Mouse (Mus musculus) activated CD4-positive, CD25-positive, alpha-beta regulatory T cell, adult 4 months (primary cell): Measurements from ENCODE around the gene Dnajb11. TPM values are rescaled to one million over a fixed set of nuclear protein-coding genes. Genes with fewer than 3 reads are reported as not detected.
A peak's percentile ranks its signal among the peaks of the same experiment; 100 is the strongest.

ENCODE experiments used
- ATAC-seq: one replicate; pipeline ENCODE4 v1.8.0; 2017
- polyA plus RNA-seq, 2 experiments: library from polyadenylated mRNA; unstranded; fragments of 100-300 nt; shearing (Covaris generic); gene quantifications; one replicate each; pipeline ENCODE4 v1.2.1; 2017

The Dnajb11 gene
- polyA plus RNA-seq, 2 experiments from 2014 or later: 52.9 to 66.2 TPM

GRCm38 (mm10) chr16:22883441-22883840, 25.8 kb downstream of the Dnajb11 start:
- ATAC-seq: peak; percentile 54

GRCm38 (mm10) chr16:22885356-22885755, 27.7 kb downstream of the Dnajb11 start:
- no peak for ATAC-seq

- no peak for ATAC-seq
These were observed 29.1 kb downstream of the Dnajb11 start for GRCm38 (mm10) chr16:22886726-22887125.

GRCm38 (mm10) chr16:22888835-22889234, 31.2 kb downstream of the Dnajb11 start:
- ATAC-seq: no peak

GRCm38 (mm10) chr16:22889716-22890115, 32.1 kb downstream of the Dnajb11 start:
- no peak for ATAC-seq

GRCm38 (mm10) chr16:22890683-22891510, 33.3 kb downstream of the Dnajb11 start, which contains the start of gene Ahsg:
Gene Ahsg, plus strand, starts transcription at chr16:22891277.
- ATAC-seq: no peak

GRCm38 (mm10) chr16:22891733-22892154, 34.1 kb downstream of the Dnajb11 start:
- no peak for ATAC-seq

- no peak for ATAC-seq
These were observed 36.5 kb downstream of the Dnajb11 start for GRCm38 (mm10) chr16:22894095-22894494.

- no peak for ATAC-seq
These were observed 39.0 kb downstream of the Dnajb11 start for GRCm38 (mm10) chr16:22896618-22897017.

- no peak for ATAC-seq
These were observed 41.7 kb downstream of the Dnajb11 start for GRCm38 (mm10) chr16:22899346-22899745.

- ATAC-seq: no peak
These were observed 42.4 kb downstream of the Dnajb11 start for GRCm38 (mm10) chr16:22899866-22900570.

GRCm38 (mm10) chr16:22901326-22901725, 43.7 kb downstream of the Dnajb11 start:
- no peak for ATAC-seq

GRCm38 (mm10) chr16:22909290-22909689, 51.6 kb downstream of the Dnajb11 start:
- no peak for ATAC-seq

- ATAC-seq: no peak
These were observed 54.3 kb downstream of the Dnajb11 start for GRCm38 (mm10) chr16:22911986-22912385.

- no peak for ATAC-seq
These were observed 55.2 kb downstream of the Dnajb11 start for GRCm38 (mm10) chr16:22912886-22913285.

- no peak for ATAC-seq
These were observed 56.6 kb downstream of the Dnajb11 start for GRCm38 (mm10) chr16:22914276-22914675.

- no peak for ATAC-seq
These were observed 60.4 kb downstream of the Dnajb11 start, which contains the start of gene Fetub for GRCm38 (mm10) chr16:22918034-22918433. Gene Fetub, plus strand, starts transcription at chr16:22918334.

- no peak for ATAC-seq
These were observed 61.1 kb downstream of the Dnajb11 start for GRCm38 (mm10) chr16:22918664-22919312.

GRCm38 (mm10) chr16:22919971-22920854, 62.6 kb downstream of the Dnajb11 start:
- ATAC-seq: peak; percentile 10

GRCm38 (mm10) chr16:22921761-22922160, 64.1 kb downstream of the Dnajb11 start:
- ATAC-seq: no peak

GRCm38 (mm10) chr16:22922433-22922832, 64.8 kb downstream of the Dnajb11 start:
- ATAC-seq: no peak
